Mouse (Mus musculus) retina, postnatal 1 day (tissue): ENCODE data around the gene Bcar3.

ENCODE experiments used
- DNase-seq: peaks from one replicate; pipeline ENCODE4 v3.0.0-alpha.2; 2012

Gene Bcar3

GRCm38 (mm10) chr3:122518231-122518736, 224.3 kb downstream of the Bcar3 start:
- DNase-seq, result peak; percentile 48

GRCm38 (mm10) chr3:122519082-122519481, 225.1 kb downstream of the Bcar3 start:
- peak; percentile 16 for DNase-seq

DNA sequence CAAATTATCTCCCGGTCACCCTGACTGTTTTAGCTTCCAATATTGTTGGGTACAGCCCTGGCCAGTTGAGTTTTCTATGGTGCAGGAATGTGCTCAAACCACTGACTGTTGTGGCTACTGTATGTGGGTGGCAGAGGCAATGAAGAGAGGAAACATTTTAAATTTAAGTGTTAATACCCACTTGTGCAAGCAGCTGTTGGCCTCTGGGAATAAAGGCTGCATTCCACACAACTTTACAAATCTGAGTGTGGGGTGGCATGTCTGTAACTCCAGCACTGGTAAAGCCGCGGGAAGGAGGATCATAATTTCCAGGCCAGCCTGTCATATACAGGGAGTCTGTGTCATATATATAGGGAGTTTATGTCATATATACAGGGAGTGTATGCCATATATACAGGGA, 226.4 kb downstream of the Bcar3 start:
- DNase-seq, result no peak

GRCm38 (mm10) chr3:122520875-122521274, 226.9 kb downstream of the Bcar3 start:
- DNase-seq, result no peak

DNA sequence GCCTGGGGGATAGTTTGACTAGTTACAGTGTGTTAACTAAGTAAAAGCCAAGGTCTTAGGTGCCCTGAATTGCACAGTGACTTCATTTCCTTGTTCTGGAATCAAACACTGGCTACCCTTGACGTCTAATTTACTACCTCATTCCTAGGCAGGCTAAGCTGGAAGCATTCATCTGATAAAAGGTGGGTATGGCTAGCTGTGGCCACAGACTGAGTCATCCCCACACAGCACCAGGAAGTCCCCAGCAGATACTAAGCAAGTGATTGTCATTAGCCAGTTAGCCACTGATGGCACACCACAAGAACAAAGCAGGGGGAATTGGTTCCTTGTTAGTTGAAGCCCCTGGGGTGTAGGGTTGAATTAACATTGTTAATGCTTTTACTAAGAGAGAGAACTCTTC, 227.4 kb downstream of the Bcar3 start:
- no peak for DNase-seq

DNA sequence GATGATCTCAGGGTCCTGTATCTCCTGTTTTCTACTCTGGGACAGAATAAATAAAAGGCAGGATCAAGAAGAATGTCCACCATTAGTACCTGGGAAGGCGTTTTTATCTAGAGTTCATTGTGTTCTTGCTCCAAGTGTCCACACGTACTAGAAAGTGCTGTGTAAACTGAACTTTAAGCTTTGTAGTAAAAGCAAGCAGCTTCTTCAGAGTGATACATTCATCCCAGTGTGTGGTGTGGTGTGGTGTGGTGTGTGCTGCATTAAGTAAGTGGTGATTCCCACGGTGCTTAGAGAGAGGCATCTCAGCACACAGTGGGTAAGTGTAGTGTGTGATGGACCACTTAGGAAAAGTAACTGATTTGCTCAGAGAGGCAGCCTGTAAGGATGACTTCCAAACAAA, 234.5 kb downstream of the Bcar3 start:
- no peak for DNase-seq

GRCm38 (mm10) chr3:122535938-122536703, 242.2 kb downstream of the Bcar3 start:
- no peak for DNase-seq

DNA sequence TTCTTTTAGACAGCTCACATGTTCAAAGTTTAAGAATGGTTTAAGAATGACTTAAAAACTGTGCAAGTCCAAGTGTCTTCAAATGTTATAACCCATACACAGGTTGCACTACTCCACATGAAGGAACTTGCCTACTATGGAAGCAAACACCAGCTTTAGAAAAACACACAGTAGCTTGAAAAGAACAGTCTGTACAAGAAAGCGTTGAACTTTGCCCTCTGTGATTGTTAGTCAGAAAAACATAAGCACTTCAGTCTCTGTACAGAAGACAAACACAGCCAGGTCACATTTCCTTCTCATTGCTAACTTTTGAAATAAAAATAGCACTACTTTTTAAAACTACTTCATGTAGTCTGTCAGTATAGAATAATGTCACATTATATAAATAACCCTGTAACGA, 244.9 kb downstream of the Bcar3 start:
- DNase-seq, result no peak

- DNase-seq, result no peak
Measured at GRCm38 (mm10) chr3:122539961-122540690, 246.2 kb downstream of the Bcar3 start.

DNA sequence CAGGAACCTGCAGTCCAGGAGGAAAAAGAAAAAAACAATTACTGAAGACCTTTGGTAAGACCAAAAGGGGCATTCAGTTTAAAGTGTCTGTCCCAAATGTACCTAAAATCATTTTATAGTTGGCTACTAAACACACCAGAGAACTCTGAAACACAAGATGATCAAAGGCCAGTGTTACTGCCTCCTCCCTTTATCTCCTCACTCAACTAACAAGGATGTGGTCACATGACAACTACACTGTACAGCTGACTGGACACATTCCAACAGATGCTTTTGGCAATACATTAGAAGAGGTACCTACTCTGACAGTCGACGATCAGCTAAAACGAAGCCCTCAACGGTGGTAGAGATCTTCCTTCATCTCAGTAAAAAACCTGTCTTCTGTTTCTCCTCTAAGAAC, 247.0 kb downstream of the Bcar3 start:
- DNase-seq, result no peak

DNA sequence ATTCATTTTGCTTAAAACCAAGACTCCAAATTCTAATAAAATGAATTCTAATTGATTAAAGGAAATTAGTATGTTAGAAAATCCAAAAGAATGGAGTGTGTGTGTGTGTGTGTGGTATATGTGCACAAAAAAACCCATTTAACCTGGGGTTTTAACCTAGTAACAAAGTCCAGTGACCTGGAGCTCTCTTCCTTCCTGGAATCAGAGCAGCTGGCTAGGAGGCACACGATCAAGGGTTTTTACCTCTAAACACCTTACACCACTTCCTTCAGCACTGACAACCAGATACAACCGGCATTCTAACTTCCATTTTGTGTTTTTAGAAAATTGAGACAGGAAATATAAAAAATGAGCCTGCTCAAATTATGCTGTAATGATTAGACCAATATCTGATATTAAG, 251.4 kb downstream of the Bcar3 start:
- DNase-seq, result no peak

DNA sequence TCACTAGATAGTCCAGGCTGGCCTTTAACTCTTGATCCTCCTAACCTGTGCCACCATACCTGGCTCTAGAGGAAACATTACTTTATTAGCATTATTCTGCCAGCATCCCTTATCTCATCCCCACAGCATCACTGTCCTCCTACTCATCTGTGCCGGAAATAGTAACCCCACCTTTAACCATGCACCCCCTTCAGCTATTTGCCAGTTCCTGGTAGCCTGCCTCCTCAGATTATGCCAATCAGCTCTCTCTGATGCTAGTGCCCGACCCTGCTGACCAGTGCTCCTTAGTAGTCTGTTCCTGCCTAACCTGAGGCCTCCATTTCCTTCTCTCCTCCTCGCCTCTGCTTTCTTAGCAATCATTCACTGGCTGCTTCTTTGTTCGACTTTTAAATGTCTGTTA, 253.5 kb downstream of the Bcar3 start:
- DNase-seq, result no peak

DNA sequence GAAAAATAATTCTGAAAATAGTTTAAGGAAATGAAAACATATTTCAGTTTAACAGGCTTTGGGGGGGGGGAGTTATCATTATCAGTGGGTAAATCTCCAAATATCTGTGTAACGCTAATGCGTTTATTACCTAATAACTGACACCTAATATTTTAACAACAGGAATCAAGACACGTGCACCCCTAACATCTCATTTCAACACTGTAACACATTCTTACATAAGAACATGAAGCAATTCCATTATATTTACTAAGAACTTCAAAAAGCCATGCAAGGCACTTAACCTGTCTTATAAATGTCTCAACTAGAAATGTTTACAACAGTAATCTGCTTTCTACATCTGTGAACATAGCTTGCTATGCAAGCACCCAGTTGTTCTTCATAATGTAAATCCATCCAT, 257.2 kb downstream of the Bcar3 start:
- DNase-seq, result no peak

GRCm38 (mm10) chr3:122557766-122558165, 263.8 kb downstream of the Bcar3 start:
- no peak for DNase-seq

GRCm38 (mm10) chr3:122565285-122565684, 271.3 kb downstream of the Bcar3 start:
- no peak for DNase-seq

DNA sequence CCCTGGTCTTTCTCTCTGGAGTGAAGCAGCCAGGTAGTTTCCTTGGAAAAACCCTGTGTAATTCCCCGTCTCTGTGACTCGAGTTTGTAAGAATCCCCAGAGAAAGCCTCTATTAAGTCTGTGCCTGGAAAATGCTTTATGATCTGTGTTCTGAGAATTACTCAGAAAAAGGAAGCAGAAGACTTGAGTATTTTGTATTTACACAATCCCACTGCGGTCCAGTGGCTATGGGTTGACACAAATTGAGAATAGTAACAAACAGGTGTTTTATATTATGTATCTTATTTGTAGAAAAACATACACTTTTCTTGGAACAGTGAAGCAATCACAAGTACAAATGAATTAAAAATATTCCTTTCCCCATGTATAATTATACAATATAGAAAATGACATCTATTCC, 272.2 kb downstream of the Bcar3 start:
- DNase-seq, result no peak

DNA sequence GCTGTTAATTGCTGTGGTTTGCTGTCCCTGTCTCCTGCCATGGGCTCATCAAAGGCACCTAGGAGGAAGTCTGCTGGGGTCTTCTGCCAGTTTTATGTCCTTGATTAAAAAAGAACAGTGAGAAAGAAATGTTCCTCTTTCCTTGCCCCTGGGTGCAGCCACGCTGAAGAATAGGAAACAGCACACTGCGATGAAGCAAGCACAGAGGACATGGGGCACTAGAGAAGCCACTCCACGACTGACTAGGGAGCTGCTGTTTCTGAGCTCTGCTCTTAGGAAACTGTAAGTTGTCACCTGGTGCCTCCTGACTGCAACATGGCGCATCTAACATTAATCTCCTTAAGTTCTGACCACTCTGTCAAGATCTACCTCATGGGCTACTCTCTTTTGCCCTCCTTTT, 272.6 kb downstream of the Bcar3 start:
- no peak for DNase-seq

DNA sequence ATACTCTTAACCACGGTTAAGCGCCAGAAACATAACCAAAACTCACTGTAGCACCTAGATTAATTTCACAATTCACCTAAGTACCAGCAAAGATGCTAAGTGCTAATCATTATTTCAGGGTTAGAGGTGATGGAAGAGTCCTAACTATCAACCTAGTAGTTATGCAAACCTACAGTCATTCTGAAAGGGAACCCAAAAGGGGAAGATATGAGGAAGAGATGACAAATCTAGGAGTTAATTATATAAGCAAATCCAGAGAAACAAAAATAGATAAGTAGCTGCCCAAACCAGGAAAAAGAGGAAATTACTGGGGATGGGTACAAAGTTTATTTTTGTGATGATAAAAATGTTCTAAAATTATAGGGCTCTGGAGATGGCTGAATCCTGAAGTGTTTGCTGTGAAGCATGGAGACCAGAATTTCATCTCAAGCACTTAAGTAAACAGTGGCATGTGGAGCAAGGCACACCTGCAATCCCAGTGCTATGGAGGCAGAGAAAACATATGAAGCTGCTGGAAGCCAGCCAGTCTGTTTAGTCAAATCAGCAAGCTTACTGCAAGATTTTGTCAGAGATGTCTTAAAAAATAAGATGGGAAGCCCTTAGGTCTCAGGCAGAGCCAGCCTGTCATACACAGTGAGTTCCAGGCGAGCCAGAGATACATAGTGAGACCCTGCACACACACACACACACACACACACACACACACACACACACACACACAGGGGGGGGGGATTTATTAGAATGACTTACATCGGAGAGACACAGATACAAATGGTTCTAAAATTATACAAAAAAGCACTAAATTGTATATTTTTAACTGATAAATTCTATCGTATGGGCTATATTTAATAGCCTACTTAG, 279.7 kb downstream of the Bcar3 start:
- no peak for DNase-seq

DNA sequence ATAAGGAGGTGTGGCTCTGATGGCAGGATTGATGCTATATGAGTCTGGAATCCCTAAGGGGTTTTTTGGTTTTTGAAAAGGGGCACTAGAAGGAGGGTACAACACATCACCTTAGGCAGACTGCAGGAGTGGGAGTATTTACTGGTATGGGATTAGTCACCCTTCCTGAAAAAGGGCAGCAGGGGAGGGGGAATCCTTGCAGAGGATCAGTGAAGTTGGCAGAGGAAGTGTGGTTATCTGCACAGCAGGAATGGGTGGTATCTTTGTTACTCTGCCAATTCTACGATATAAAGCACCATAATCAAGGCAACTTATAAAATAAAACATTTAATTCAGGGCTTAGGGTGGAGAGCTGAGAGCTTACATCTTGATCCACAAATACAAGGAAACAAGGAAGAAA, 281.0 kb downstream of the Bcar3 start:
- no peak for DNase-seq

GRCm38 (mm10) chr3:122577360-122577759, 283.4 kb downstream of the Bcar3 start:
- no peak for DNase-seq
